In the genomic region with DNA sequence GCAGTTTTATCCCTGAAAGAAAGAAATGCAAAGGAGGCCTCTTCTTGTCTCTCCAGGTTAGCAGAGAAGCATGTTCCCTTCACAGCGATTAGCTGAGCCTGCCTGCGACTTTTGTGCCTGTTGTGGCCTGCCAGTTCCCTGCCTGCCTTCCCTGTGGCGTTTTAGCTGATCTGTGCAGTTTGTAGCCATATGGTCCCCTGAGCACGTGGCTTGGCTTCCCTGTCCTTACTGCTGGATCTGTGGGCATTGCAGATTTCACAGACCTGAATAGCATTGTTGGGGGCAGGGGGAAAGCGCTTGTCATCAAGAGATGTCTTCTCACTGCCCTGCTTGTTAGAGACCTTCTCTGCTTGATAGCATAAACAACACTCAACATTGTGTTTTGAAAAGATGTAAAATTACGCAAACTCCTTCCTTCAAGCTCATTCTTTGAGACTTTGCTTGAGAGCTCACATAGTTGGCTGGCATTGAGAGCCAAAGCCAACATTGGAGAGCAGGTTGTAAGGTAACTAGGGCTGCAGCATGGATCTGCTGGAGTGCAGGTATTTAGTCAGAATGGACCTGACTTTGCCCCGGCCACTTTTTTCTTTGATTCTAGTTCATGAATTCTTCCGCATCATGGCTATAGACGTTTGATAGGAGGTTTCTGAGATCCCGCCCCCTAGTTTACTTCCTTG, we compare ENCODE assay signal across 9 mouse cellular contexts.
DNase-seq lines count a peak whose midpoint lies in the region; ATAC-seq and TF ChIP-seq lines count a peak whose summit lies in the region.
"Had no signal": no experiment of that assay in that cellular context is flagged by ENCODE, and none has a peak within 500 bp of the region (broad histone marks: within the 10 kb centered on the region; RNA-seq: fewer than 3 reads in every experiment).

No protein-coding gene starts in this region.

- H3K36me3 ChIP-seq in neural tube, embryonic 13.5 days = peaks cover 4% of the 10 kb centered on the region; the same call in 1 of the 2 replicates

- peak; percentile 95 to 97 for DNase-seq in cerebellum, adult 18-20 months
- DNase-seq in layer of hippocampus, adult 8-10 months (ENCODE audit: low spot score in 2 of 2) = peak; percentile 77 to 78
- DNase-seq in liver = no peak
- DNase-seq in spleen, postnatal 14 days (ENCODE audit: low spot score in 2 of 2) = no peak
- DNase-seq in spleen, adult 18-20 months = no peak

- H3K4me3 ChIP-seq in cortical plate, adult 2 months (ENCODE audit: insufficient read depth, low read length) = no peak overlapping the region
- H3K4me3 ChIP-seq in neural tube, embryonic 13.5 days = no peak overlapping the region
- H3K4me3 ChIP-seq: erythroblast, embryonic 14.5 days had no signal

- no peak overlapping the region for H3K4me2 ChIP-seq in neural tube, embryonic 13.5 days

- H3K4me1 ChIP-seq in cortical plate, adult 2 months (ENCODE audit: control insufficient read depth, insufficient read depth, low read length) = peaks cover 8% of the 10 kb centered on the region
- H3K4me1 ChIP-seq in neural tube, embryonic 13.5 days (replicated peaks) = peaks cover 23% of the 10 kb centered on the region

- H3K9ac ChIP-seq in neural tube, embryonic 13.5 days = no peak overlapping the region

- 0 out of 2 replicates have a peak, but pooled peaks have one; percentile 9 for TF ChIP-seq POLR2A in cortical plate, adult 2 months (IDR thresholded peaks at IDR 0.05; ENCODE audit: extremely low read depth, insufficient read depth, low read length)

- ATAC-seq in neural tube, embryonic 13.5 days (ENCODE audit: low read depth) = peak; percentile 67; the same call in 1 of the 2 replicates
- ATAC-seq: Patski had no signal

- no peaks in the 10 kb centered on the region for H3K27me3 ChIP-seq in neural tube, embryonic 13.5 days
- H3K27me3 ChIP-seq: Patski had no signal

- H3K27ac ChIP-seq in cortical plate, adult 2 months (ENCODE audit: insufficient read depth, low read length) = peak overlapping the region; percentile 4; the same call in 1 of the 2 replicates
- H3K27ac ChIP-seq in neural tube, embryonic 13.5 days (replicated peaks) = peak overlapping the region; percentile 11; the same call in 1 of the 2 replicates

- H3K9me3 ChIP-seq in neural tube, embryonic 13.5 days = no peaks in the 10 kb centered on the region

- no peak for TF ChIP-seq CTCF in cortical plate, adult 2 months (IDR thresholded peaks at IDR 0.05; ENCODE audit: extremely low read depth, insufficient read depth, low read length)

- 50% methylated on average over 10 of the region's 10 CpGs for WGBS in neural tube, embryonic 13.5 days

Comparison
In these comparisons a context has a peak if more than half of its experiments do, and no peak if none do; other contexts are left out.
1. DNase-seq: peak in cerebellum, adult 18-20 months (2 of 2) and layer of hippocampus, adult 8-10 months (2 of 2); none in liver (single experiment), spleen, postnatal 14 days (0 of 2) and spleen, adult 18-20 months (0 of 2).